Mouse (Mus musculus) lung, embryonic 14.5 days (tissue): ENCODE data around the gene Wdr82. TPM values are rescaled to one million over a fixed set of nuclear protein-coding genes. Genes with fewer than 3 reads are reported as not detected.

ENCODE experiments used
- ATAC-seq: fragments of 200-750 bp; cut with Nextera tagmentation; 2 replicates; pipeline ENCODE4 v1.8.0; 2017; ENCODE audit warnings: mild to moderate bottlenecking, moderate TSS enrichment, moderate library complexity; ENCODE audit not compliant: insufficient read depth
- DNase-seq: peaks from one replicate; pipeline ENCODE4 v3.0.0-alpha.2; 2015
- H3K27ac ChIP-seq: fragments of 300-500 bp; sonication (generic); 2 replicates; pipeline ENCODE4 v1.5.1; 2014; ENCODE audit warnings: low read depth, mild to moderate bottlenecking, moderate library complexity
- H3K27me3 ChIP-seq: fragments of 300-500 bp; sonication (generic); 2 replicates; pipeline ENCODE4 v1.6.1; 2014; ENCODE audit warnings: low read length, control low read depth; ENCODE audit not compliant: insufficient read depth
- H3K36me3 ChIP-seq: fragments of 300-500 bp; sonication (generic); 2 replicates; pipeline ENCODE4 v1.6.1; 2014; ENCODE audit warnings: control low read depth; ENCODE audit not compliant: insufficient read depth
- H3K4me1 ChIP-seq: fragments of 300-500 bp; sonication (generic); 2 replicates; pipeline ENCODE4 v1.6.1; 2014; ENCODE audit warnings: antibody characterized with exemption, control low read depth; ENCODE audit not compliant: insufficient read depth
- H3K4me2 ChIP-seq: fragments of 300-500 bp; sonication (generic); 2 replicates; pipeline ENCODE4 v1.6.1; 2014; ENCODE audit warnings: mild to moderate bottlenecking
- H3K4me3 ChIP-seq: fragments of 300-500 bp; sonication (generic); 2 replicates; pipeline ENCODE4 v1.5.1; 2014; ENCODE audit warnings: low read depth, low read length
- H3K9ac ChIP-seq: fragments of 300-500 bp; sonication (generic); 2 replicates; pipeline ENCODE4 v1.6.1; 2014
- H3K9me3 ChIP-seq: fragments of 300-500 bp; sonication (generic); 2 replicates; pipeline ENCODE4 v1.6.1; 2016; ENCODE audit warnings: low read depth, low read length, control low read depth
- CTCF ChIP-seq: IDR thresholded peaks from 2 replicates; pipeline ENCODE4 v1.5.1; 2016; ENCODE audit warnings: antibody characterized with exemption, low read depth
- WGBS: fragments of 180-500 bp; shearing (Covaris S2); extraction: QIAGEN DNeasy Blood & Tissue Kit; methylation state at CpG from one replicate; pipeline ENCODE4 v1.1.7; 2014; 5-methylcytosine and 5-hydroxymethylcytosine counted together
- polyA plus RNA-seq: library from polyadenylated mRNA; unstranded; fragments of >200 nt; fragmentation: Nextera tagmentation; extraction: Ambion mirVana; gene quantifications from 2 replicates; pipeline ENCODE4 v1.2.1, GENCODE M21; 2014

Wdr82 gene
- polyA plus RNA-seq, 1 experiment from 2014 or later = 26.9 TPM

- Histone ChIP-seq H3K36me3 (no peaks in the 10 kb centered on the region), H3K9ac (no peak overlapping the region), H3K27me3 (0 out of 2 replicates have a peak, but pooled peaks cover 3% of the 10 kb centered on the region), H3K4me3 (no peak overlapping the region), H3K4me1 (no peaks in the 10 kb centered on the region), H3K4me2 (no peak overlapping the region), H3K27ac (no peak overlapping the region), H3K9me3 (no peaks in the 10 kb centered on the region)
- 78% methylated on average over 12 of the region's 12 CpGs for WGBS
- no peak for TF ChIP-seq CTCF
- ATAC-seq = no peak
- DNase-seq = no peak
Observed at GRCm38 (mm10) chr9:106141955-106142354, 28.8 kb upstream of the Wdr82 start.

- Histone ChIP-seq H3K4me3 (no peak overlapping the region), H3K9me3 (no peaks in the 10 kb centered on the region), H3K4me2 (no peak overlapping the region), H3K27ac (no peak overlapping the region), H3K36me3 (no peaks in the 10 kb centered on the region), H3K4me1 (no peaks in the 10 kb centered on the region), H3K9ac (no peak overlapping the region), H3K27me3 (peaks cover 24% of the 10 kb centered on the region)
- 81% methylated on average over 7 of the region's 7 CpGs for WGBS
- TF ChIP-seq CTCF = no peak
- DNase-seq = no peak
- no peak for ATAC-seq
Observed at GRCm38 (mm10) chr9:106144176-106144575, 26.6 kb upstream of the Wdr82 start.

DNA sequence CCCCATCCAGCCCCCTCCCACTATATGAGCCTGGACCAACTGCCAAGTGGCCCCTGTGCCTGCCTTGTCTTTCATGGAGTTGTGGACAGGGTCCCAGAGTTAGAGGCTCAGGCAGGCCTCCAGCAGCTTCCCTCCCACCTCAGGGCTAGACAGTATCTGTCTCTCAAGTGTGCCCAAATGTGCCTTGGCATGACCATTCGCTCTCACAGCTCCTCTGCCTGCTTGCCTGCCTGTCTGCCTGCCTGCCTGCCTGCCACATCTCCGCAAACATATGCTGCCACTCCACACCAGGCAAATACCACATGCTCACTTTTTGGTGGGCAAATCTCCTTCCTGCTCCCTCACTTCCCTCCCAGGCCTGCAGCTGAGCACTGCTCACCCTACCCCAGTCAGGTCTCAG lies 25.1 kb upstream of the Wdr82 start:
- Histone ChIP-seq H3K4me2 (no peak overlapping the region), H3K9me3 (no peaks in the 10 kb centered on the region), H3K27me3 (peaks cover 38% of the 10 kb centered on the region), H3K4me1 (no peaks in the 10 kb centered on the region), H3K4me3 (no peak overlapping the region), H3K27ac (no peak overlapping the region), H3K9ac (no peak overlapping the region), H3K36me3 (no peaks in the 10 kb centered on the region)
- DNase-seq = no peak
- 82% methylated on average over 2 of the region's 2 CpGs for WGBS
- ATAC-seq = no peak
- TF ChIP-seq CTCF = no peak

GRCm38 (mm10) chr9:106147281-106147680 lies 23.4 kb upstream of the Wdr82 start:
- Histone ChIP-seq H3K36me3 (no peaks in the 10 kb centered on the region), H3K4me2 (no peak overlapping the region), H3K9me3 (no peaks in the 10 kb centered on the region), H3K27me3 (peaks cover 40% of the 10 kb centered on the region), H3K27ac (no peak overlapping the region), H3K4me3 (no peak overlapping the region), H3K9ac (no peak overlapping the region), H3K4me1 (no peaks in the 10 kb centered on the region)
- WGBS = 21% methylated on average over 5 of the region's 5 CpGs
- no peak for ATAC-seq
- DNase-seq = no peak
- no peak for TF ChIP-seq CTCF

GRCm38 (mm10) chr9:106147851-106148431 lies 22.8 kb upstream of the Wdr82 start:
- DNase-seq (no peak), ATAC-seq (peak; percentile 32; the same call in 1 of the 2 replicates)
- Histone ChIP-seq H3K4me3 (peak overlapping the region; percentile 34; the same call in 1 of the 2 replicates), H3K4me2 (peak overlapping the region; percentile 65), H3K27ac (no peak overlapping the region), H3K4me1 (no peaks in the 10 kb centered on the region), H3K9ac (peak overlapping the region; percentile 6; the same call in 1 of the 2 replicates), H3K9me3 (no peaks in the 10 kb centered on the region), H3K36me3 (no peaks in the 10 kb centered on the region), H3K27me3 (peaks cover 40% of the 10 kb centered on the region)
- 3% methylated on average over 10 of the region's 10 CpGs for WGBS
- no peak for TF ChIP-seq CTCF

- ATAC-seq (peak; percentile 71), DNase-seq (peak; percentile 28)
- H3K36me3 ChIP-seq = no peaks in the 10 kb centered on the region
- H3K27ac ChIP-seq = no peak overlapping the region
- peak overlapping the region; percentile 6; the same call in 1 of the 2 replicates for H3K9ac ChIP-seq
- peak overlapping the region; percentile 65 for H3K4me2 ChIP-seq
- H3K4me1 ChIP-seq = no peaks in the 10 kb centered on the region
- H3K4me3 ChIP-seq = peak overlapping the region; percentile 34
- WGBS = under 1% methylated on average over 36 of the region's 36 CpGs
- H3K27me3 ChIP-seq = peaks cover 40% of the 10 kb centered on the region
- no peak for TF ChIP-seq CTCF
- H3K9me3 ChIP-seq = no peaks in the 10 kb centered on the region
Observed at GRCm38 (mm10) chr9:106148541-106149398, 22.0 kb upstream of the Wdr82 start.

DNA sequence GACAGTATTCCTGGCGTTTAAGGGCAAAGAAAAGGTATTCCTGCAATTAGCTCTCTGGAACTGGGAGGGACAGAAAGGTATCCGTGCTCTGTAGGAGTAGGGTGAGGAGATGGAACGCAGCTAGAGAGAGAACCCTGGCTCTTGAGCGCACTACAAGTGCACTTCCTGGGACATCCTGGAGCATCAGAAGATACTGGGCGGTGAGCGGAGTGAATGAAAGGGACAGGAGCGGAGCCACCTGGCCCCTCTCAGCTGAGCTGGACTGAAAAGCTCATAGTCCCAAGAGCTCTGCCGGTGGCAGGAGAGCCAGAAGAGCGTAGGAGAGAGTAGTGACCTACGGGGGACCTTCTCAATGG lies 21.4 kb upstream of the Wdr82 start:
- no peak for TF ChIP-seq CTCF
- no peaks in the 10 kb centered on the region for H3K36me3 ChIP-seq
- peak overlapping the region; percentile 34 for H3K4me3 ChIP-seq
- peaks cover 40% of the 10 kb centered on the region for H3K27me3 ChIP-seq
- ATAC-seq (no peak), DNase-seq (no peak)
- H3K9ac ChIP-seq = 0 out of 2 replicates have a peak overlapping the region, but pooled peaks have one; percentile 6
- no peaks in the 10 kb centered on the region for H3K9me3 ChIP-seq
- no peaks in the 10 kb centered on the region for H3K4me1 ChIP-seq
- H3K27ac ChIP-seq = no peak overlapping the region
- 20% methylated on average over 10 of the region's 10 CpGs for WGBS
- H3K4me2 ChIP-seq = peak overlapping the region; percentile 65
